Comparison of ENCODE assay signal across 15 mouse cellular contexts in the genomic region with DNA sequence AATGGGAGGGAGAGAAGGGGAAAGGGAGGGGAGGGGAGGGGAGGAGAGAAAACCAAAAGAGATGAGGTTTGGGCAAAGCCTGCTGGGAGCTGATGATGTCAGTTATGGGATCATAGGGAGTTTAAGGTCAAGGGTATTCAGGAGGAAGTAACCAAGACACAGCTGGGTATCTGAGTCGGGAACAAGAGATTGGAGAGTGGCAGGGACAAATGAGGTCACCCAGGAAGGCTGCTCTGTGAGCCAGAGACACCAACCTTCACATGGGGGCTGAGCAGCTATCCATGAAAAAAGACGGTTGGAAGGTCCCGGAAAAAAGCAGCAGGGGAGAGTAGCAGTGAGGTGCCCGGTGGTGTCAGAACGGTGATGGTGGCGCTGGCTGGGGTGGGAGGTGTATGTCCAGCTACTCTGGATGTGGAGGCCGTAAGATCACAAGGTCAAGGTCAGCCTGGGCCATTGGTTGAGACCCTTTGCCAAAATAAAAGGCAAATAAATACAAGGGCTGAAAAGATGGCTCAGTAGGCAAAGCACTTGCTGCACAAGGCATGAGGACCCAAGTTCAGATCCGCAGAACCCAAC. TPM values are rescaled to one million over a fixed set of nuclear protein-coding genes. Genes with fewer than 3 reads are reported as not detected.
DNase-seq lines count a peak whose midpoint lies in the region.
"Had no signal": no experiment of that assay in that cellular context is flagged by ENCODE, and none has a peak within 500 bp of the region (broad histone marks: within the 10 kb centered on the region; RNA-seq: fewer than 3 reads in every experiment).

No protein-coding gene starts in this region.

- DNase-seq in adrenal gland, postnatal 10 days, result peak; percentile 32
- DNase-seq in adrenal gland, adult 18-20 months (ENCODE audit: low spot score in 2 of 2), result no peak
- peak; percentile 51 for DNase-seq in testis, postnatal 10 days (ENCODE audit: low spot score)
- DNase-seq in testis, postnatal 14 days (ENCODE audit: low spot score), result no peak
- DNase-seq in retina, embryonic 14.5 days (ENCODE audit: low spot score), result peak; percentile 38
- DNase-seq in gastrocnemius, postnatal 14 days, result no peak
- DNase-seq: cerebellum, adult 18-20 months; cerebellum, postnatal 10 days; heart, adult 18-20 months; kidney, adult 18-20 months had no signal

- intact Hi-C loops in gastrocnemius, postnatal 14 days (cut with DNase I; ENCODE audit: low total_unique reads), result no loop called here

RNA-seq across cellular contexts. Expression of gene Tfr2, which starts 1.3 kb away (rescaled TPM):
- total RNA-seq in adrenal gland, postnatal 10 days (2021), result 10 to 100 TPM; 18.8 to 42.1 TPM
- 1 to 10 TPM; 1.8 to 2.7 TPM for total RNA-seq in adrenal gland, adult 18-20 months (2021)
- under 1 TPM in 1 of 2 experiments, not detected in 1; 0.06 TPM for total RNA-seq in gastrocnemius, postnatal 14 days (2021)
- total RNA-seq: gastrocnemius, adult 8-10 months; heart, adult 18-20 months had no signal

RNA-seq across cellular contexts. Expression of gene Actl6b, which starts 15.0 kb away (rescaled TPM):
- 1 to 10 TPM; 3.2 to 4.6 TPM for total RNA-seq in adrenal gland, postnatal 10 days (2021)
- total RNA-seq in adrenal gland, adult 18-20 months (2021), result 1 to 10 TPM; 2.5 to 4.9 TPM
- total RNA-seq in gastrocnemius, postnatal 14 days (2021), result not detected
- total RNA-seq: CH12.LX; ES-E14; gastrocnemius, adult 8-10 months; gastrocnemius, postnatal 4 days; heart, adult 18-20 months; heart, postnatal 25 days had no signal

RNA-seq across cellular contexts. Expression of gene Mospd3, which starts 32.5 kb away (rescaled TPM):
- total RNA-seq in adrenal gland, postnatal 10 days (2021), result 10 to 100 TPM; 43.3 to 47.4 TPM
- total RNA-seq in adrenal gland, adult 18-20 months (2021), result 10 to 100 TPM; 41.3 to 43.6 TPM
- total RNA-seq in gastrocnemius, postnatal 14 days (2021), result 10 to 100 TPM; 15.3 to 18.1 TPM

RNA-seq across cellular contexts. Expression of gene Gnb2, which starts 35.0 kb away (rescaled TPM):
- total RNA-seq in adrenal gland, postnatal 10 days (2021), result 100 to 1,000 TPM; 592 to 682 TPM
- 100 to 1,000 TPM; 517 to 525 TPM for total RNA-seq in adrenal gland, adult 18-20 months (2021)
- 100 to 1,000 TPM; 194 to 231 TPM for total RNA-seq in gastrocnemius, postnatal 14 days (2021)

RNA-seq across cellular contexts. Expression of gene Epo, which starts 35.3 kb away (rescaled TPM):
- not detected for total RNA-seq in adrenal gland, postnatal 10 days (2021)
- total RNA-seq in adrenal gland, adult 18-20 months (2021), result not detected
- not detected for total RNA-seq in gastrocnemius, postnatal 14 days (2021)
- total RNA-seq: CH12.LX; gastrocnemius, adult 8-10 months; gastrocnemius, postnatal 4 days; heart, adult 18-20 months; heart, postnatal 25 days had no signal

Comparison
In these comparisons a context has a peak if more than half of its experiments do, and no peak if none do; other contexts are left out.
1. DNase-seq: peak in adrenal gland, postnatal 10 days (single experiment), testis, postnatal 10 days (single experiment) and retina, embryonic 14.5 days (single experiment); none in adrenal gland, adult 18-20 months (0 of 2), testis, postnatal 14 days (single experiment) and gastrocnemius, postnatal 14 days (single experiment).
2. RNA of gene Tfr2, which starts 1.3 kb away (total RNA-seq): 18.8 to 42.1 TPM in adrenal gland, postnatal 10 days; 1.8 to 2.7 TPM in adrenal gland, adult 18-20 months and 0.06 TPM in gastrocnemius, postnatal 14 days; every median in the first group is over 4 times any median in the second.